Mouse (Mus musculus) cortical plate, adult 2 months (tissue): Measurements from ENCODE around the gene Sart3. TPM values are rescaled to one million over a fixed set of nuclear protein-coding genes. Genes with fewer than 3 reads are reported as not detected.
A peak's percentile ranks its signal among the peaks of the same experiment; 100 is the strongest.
"Not testable (repeated sequence)": the region's sequence is repeated elsewhere in the genome, so short reads cannot be mapped to it uniquely, and the experiment has no call there.

ENCODE experiments used
- H3K27ac ChIP-seq: fragments of 200-500 bp; 2 replicates; pipeline ENCODE4 v1.5.1; 2012; ENCODE audit warnings: low read length, control low read depth, inconsistent platforms; ENCODE audit not compliant: insufficient read depth
- H3K4me1 ChIP-seq: fragments of 200-500 bp; 2 replicates; pipeline ENCODE4 v1.6.1; 2011; ENCODE audit warnings: low read length; ENCODE audit not compliant: control insufficient read depth, insufficient read depth
- H3K4me3 ChIP-seq: fragments of 200-500 bp; 2 replicates; pipeline ENCODE4 v1.5.1; 2011; ENCODE audit warnings: mild to moderate bottlenecking, low read length, control low read depth; ENCODE audit not compliant: insufficient read depth
- CTCF ChIP-seq: fragments of 200-500 bp; IDR thresholded peaks from 2 replicates; pipeline ENCODE4 v1.5.1; 2011; ENCODE audit warnings: mild to moderate bottlenecking, control low read depth, low read length; ENCODE audit not compliant: insufficient read depth; ENCODE audit errors: extremely low read depth
- POLR2A ChIP-seq: fragments of 200-500 bp; IDR thresholded peaks from 2 replicates; pipeline ENCODE4 v1.6.1; 2011; ENCODE audit warnings: mild to moderate bottlenecking, low read length, control low read depth; ENCODE audit not compliant: insufficient read depth; ENCODE audit errors: extremely low read depth
- polyA plus RNA-seq: library from polyadenylated mRNA; depleted of rRNA; stranded (reverse); fragments of >200 nt; gene quantifications from 2 replicates; pipeline ENCODE4 v1.2.3, GENCODE M21; 2012

Sart3 gene
- polyA plus RNA-seq, 1 experiment = 33.2 TPM

DNA sequence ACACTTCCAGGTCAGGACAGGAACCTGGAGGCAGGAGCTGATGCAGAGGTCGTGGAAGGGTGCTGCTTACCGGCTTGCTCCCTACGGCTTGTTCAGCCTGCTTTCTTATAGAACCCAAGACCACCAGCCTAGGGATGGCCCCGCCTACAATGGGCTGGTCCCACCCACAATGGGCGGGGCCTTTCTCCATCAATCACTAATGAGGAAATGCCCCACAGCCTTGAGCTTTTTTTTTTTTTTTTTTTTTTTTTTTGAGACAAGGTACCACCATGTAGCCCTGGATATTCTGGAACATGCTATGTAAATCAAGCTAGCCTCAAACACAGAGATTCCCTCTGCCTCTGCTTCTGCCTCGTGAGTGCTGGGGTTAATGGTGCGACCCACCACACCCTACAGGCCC lies 9.6 kb upstream of the Sart3 start:
- no peak overlapping the region for H3K4me3 ChIP-seq
- H3K4me1 ChIP-seq = no peaks in the 10 kb centered on the region
- TF ChIP-seq POLR2A (no peak), CTCF (no peak)
- no peak overlapping the region for H3K27ac ChIP-seq

DNA sequence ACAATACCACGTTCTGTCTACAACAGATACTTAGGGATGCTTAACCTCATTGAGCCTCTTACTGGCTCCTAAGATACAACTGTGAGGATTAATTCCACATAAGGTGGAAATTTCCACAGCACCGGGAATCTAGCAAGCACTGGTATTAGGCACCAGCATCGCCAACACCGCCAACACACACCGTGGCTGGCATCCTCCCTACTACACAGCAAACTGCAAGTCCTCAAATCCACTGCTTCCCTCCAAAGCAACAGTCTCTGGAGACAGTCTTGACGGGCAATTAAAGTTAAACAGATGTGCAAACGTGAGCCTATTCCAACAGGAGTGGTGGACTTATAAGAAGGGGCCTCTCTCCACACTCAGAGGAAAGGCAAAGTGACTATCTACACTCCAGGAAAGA lies 8.9 kb upstream of the Sart3 start:
- H3K4me1 ChIP-seq = no peaks in the 10 kb centered on the region
- TF ChIP-seq POLR2A = no peak
- no peak for TF ChIP-seq CTCF
- H3K4me3 ChIP-seq = no peak overlapping the region
- no peak overlapping the region for H3K27ac ChIP-seq

DNA sequence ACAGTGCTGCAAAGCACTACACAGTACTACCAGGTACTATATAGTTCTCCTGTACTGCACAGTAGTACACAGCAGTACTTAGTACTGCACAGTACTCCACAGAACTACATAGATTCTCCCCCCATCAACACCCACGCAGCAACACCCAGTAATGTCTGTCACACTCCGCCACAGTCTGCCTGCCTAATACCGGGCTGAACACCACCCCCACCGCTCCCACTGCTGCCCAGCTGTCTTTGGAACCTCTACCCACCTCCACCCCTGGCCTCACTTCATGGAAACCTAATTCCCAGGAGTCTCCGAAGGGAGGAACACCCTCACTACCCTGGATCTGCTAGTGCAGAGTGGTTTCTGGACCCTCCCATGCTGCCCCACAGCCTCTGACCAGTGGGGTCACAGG lies 8.5 kb upstream of the Sart3 start:
- Histone ChIP-seq H3K4me1 (no peaks in the 10 kb centered on the region), H3K27ac (no peak overlapping the region), H3K4me3 (no peak overlapping the region)
- TF ChIP-seq CTCF = no peak
- no peak for TF ChIP-seq POLR2A

DNA sequence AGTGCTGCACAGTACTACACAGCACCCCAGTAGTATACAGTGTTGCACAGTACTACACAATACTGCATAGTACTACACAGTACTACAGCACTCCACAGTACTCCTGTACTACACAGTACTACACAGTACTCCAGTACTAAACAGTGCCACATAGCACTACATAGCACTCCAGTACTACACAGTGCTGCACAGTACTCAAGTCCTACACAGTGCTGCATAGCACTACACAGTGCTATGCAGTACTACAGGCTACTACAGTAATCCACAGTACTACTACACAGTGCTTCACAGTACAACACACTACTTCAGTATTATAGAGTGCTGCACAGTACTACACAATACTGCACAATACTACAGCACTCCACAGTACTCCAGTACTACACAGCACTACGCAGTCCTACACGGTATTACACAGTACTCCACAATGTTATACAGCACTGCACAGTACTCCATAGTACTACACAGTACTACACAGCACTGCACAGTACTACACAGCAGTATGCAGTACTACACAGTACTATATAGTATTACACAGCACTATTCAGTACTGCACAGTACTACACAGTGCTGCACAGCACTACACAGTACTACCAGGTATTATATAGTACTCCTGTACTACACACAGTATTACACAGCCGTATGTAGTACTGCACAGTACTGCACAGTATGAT lies 7.9 kb upstream of the Sart3 start:
- TF ChIP-seq CTCF (no peak), POLR2A (no peak)
- Histone ChIP-seq H3K4me3 (no peak overlapping the region), H3K27ac (no peak overlapping the region), H3K4me1 (no peaks in the 10 kb centered on the region)

DNA sequence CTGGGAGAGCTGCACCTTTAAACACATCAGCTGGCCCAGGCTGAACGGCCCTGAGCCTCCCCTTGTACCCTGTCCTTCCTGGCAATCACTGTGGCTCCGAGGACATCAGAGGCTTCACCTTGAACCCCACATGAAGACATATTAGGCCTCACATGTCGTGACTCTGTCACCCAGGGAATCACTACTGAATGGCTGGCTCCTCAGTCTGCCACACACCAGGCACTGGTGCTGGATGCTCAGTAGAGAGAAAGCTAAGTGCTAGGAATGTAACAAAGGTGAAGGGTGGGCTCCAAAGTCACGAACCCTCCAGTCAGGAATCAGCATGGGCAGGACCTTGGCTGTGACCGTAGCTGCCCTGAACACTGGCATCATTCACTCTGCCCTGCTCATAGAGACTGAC lies 7.3 kb upstream of the Sart3 start:
- no peak overlapping the region for H3K27ac ChIP-seq
- no peak overlapping the region for H3K4me3 ChIP-seq
- no peak for TF ChIP-seq CTCF
- TF ChIP-seq POLR2A = no peak
- H3K4me1 ChIP-seq = no peaks in the 10 kb centered on the region

DNA sequence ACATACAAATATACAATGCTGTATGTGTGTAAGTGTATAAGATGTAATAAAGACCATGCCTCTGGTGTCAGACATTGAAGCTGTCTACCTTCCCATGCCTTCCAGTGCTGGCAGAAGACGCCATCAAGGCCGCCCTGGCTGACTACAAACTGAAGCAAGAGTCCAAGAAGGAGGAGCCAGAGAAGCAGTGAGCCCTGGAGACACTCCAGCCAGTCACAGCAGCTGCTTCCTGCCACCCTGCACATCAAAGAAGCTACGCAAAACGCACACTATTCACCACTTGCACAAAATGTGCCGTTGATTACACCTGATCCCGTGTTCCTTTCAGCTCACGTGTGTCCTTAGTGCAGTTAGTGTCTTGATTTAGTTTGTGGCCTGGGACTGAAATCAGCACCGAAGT lies 5.4 kb upstream of the Sart3 start:
- not testable (repeated sequence) for H3K4me3 ChIP-seq, H3K4me1 ChIP-seq, H3K27ac ChIP-seq

DNA sequence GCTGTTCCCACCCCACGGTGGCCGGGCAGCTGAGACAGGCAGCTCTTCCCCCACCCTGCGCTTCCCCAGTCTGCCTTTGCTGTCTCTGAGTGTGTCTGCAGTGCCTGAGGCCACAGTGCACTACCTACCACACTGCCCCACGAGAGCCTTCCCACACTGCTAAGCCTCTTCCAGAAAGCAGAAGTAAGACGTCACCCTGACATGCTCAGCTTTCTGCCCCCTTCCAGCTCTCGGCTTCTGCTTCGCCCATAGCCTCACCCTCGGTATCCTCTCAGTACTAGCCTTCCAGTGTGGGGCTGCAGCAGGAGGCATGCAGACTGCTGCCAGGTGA lies 4.6 kb upstream of the Sart3 start:
- Histone ChIP-seq H3K27ac (peak overlapping the region; percentile 79; the same call in 1 of the 2 replicates), H3K4me1 (no peaks in the 10 kb centered on the region), H3K4me3 (no peak overlapping the region)
- no peak for TF ChIP-seq CTCF
- no peak for TF ChIP-seq POLR2A

DNA sequence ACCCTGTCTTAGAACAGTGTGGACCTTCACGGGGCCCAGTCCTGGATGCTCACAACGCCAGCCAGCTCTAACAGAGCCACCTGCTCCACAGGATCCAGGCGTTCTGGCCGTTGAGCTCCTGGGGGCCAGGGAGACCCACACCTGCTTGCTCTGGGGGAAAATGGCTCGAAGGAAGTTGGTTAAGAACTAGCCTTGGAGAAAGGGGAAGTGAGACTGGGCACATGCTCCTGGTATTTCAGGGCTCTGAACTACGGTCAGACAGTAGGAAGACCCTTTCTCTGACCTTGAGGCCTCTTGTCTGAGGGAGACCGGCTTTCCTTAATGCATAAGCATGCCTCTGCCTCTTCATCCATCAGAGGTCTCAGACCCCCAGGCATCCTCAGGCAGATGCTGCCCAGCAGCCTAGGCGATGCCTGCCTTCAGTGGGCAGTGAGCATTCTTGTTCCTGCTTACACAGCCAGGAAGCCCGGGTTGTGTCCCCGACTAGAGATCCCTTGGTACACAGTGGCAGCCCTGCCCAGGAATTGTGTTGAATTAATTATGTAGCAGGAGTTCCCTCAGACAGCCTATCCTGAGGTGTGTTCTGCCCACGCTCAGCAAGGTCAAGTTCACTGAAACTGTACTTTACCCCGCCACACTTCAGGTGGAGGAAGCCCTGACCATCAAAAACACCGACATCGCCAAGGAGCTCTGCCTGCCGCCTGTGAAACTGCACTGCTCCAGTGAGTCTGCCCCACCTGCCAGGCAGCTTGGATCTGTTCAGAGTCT lies 4.0 kb upstream of the Sart3 start:
- H3K27ac ChIP-seq = peak overlapping the region; percentile 79
- no peaks in the 10 kb centered on the region for H3K4me1 ChIP-seq
- TF ChIP-seq POLR2A = no peak
- no peak for TF ChIP-seq CTCF
- H3K4me3 ChIP-seq = no peak overlapping the region

DNA sequence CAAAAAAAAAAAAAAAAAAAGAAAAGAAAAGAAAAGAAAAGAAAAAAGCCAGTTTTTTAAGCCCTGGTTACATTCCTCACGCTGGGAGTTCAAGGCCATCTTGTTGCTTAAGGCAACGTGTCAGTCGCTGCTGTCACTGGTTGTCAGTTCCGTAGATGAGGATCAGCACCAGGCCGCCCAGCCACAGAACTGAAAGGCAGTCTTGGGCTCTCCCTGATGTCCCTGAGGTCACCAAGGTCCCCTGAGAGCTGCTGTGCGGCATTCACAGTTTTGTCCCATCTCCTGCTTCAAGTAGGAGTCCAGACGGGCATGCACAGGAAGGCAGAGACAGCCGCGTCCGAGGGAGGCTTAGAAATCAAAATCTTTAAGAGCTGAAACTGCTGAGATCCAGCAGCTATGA lies 3.3 kb upstream of the Sart3 start:
- Histone ChIP-seq H3K27ac (no peak overlapping the region), H3K4me3 (no peak overlapping the region), H3K4me1 (no peaks in the 10 kb centered on the region)
- TF ChIP-seq CTCF (no peak), POLR2A (no peak)

DNA sequence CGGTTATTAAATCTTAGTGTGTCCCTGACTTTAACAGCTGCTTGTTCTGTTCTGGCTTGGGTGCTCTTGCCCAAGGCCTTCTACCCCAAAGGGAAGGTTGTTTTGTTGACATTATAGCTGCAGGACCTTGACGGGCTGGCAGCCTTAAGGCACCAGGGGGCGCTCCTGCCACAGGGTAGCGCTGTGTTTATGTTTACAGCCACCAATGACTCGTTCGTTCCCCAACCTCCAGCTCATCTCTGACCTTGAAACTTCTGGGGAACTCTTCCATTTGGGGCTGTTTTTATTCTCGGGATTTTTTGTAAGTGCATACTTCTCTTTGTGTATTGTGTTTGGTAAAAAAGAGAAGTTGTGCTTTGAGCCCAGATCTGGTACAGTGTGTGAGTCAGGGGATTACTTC lies 1.4 kb upstream of the Sart3 start:
- peak; percentile 84 for TF ChIP-seq CTCF
- no peak for TF ChIP-seq POLR2A
- peak overlapping the region; percentile 99 for H3K4me3 ChIP-seq
- H3K4me1 ChIP-seq = peaks cover 3% of the 10 kb centered on the region; the same call in 1 of the 2 replicates
- no peak overlapping the region for H3K27ac ChIP-seq
